Mouse (Mus musculus) intestine, embryonic 16.5 days (tissue): ENCODE data around the gene Limk1. TPM values are rescaled to one million over a fixed set of nuclear protein-coding genes. Genes with fewer than 3 reads are reported as not detected.

Experiments used
- ATAC-seq: fragments of 200-750 bp; cut with Nextera tagmentation; 2 replicates; pipeline ENCODE4 v1.8.0; 2017; ENCODE audit warnings: moderate TSS enrichment, moderate library complexity
- H3K27ac ChIP-seq: fragments of 300-500 bp; sonication (generic); 2 replicates; pipeline ENCODE4 v1.5.1; 2014; ENCODE audit warnings: mild to moderate bottlenecking, low read length
- H3K27me3 ChIP-seq: fragments of 300-500 bp; sonication (generic); replicated peaks from 2 replicates; pipeline ENCODE4 v1.6.1; 2014; ENCODE audit warnings: low read length, control low read depth, mixed read lengths; ENCODE audit not compliant: control insufficient read depth, insufficient read depth
- H3K36me3 ChIP-seq: fragments of 300-500 bp; sonication (generic); 2 replicates; pipeline ENCODE4 v1.6.1; 2014; ENCODE audit warnings: low read length, control low read depth; ENCODE audit not compliant: control insufficient read depth, insufficient read depth
- H3K4me1 ChIP-seq: fragments of 300-500 bp; sonication (generic); 2 replicates; pipeline ENCODE4 v1.6.1; 2014; ENCODE audit warnings: low read length, control low read depth, mixed read lengths; ENCODE audit not compliant: control insufficient read depth, insufficient read depth
- H3K4me2 ChIP-seq: fragments of 300-500 bp; sonication (generic); 2 replicates; pipeline ENCODE4 v1.6.1; 2014; ENCODE audit warnings: low read depth, low read length, control low read depth
- H3K4me3 ChIP-seq: fragments of 300-500 bp; sonication (generic); 2 replicates; pipeline ENCODE4 v1.5.1; 2014; ENCODE audit warnings: mild to moderate bottlenecking, low read length
- H3K9ac ChIP-seq: fragments of 300-500 bp; sonication (generic); 2 replicates; pipeline ENCODE4 v1.6.1; 2014; ENCODE audit warnings: low read depth, low read length
- H3K9me3 ChIP-seq: fragments of 300-500 bp; sonication (generic); 2 replicates; pipeline ENCODE4 v1.6.1; 2016; ENCODE audit warnings: low read length, control low read depth; ENCODE audit not compliant: control insufficient read depth
- WGBS: fragments of 180-500 bp; shearing (Covaris S2); extraction: QIAGEN DNeasy Blood & Tissue Kit; methylation state at CpG from one replicate; pipeline ENCODE4 v1.1.7; 2014; 5-methylcytosine and 5-hydroxymethylcytosine counted together
- polyA plus RNA-seq: library from polyadenylated mRNA; unstranded; fragments of >200 nt; fragmentation: Nextera tagmentation; extraction: Ambion mirVana; gene quantifications from 2 replicates; pipeline ENCODE4 v1.2.1, GENCODE M21; 2015

The Limk1 gene
- polyA plus RNA-seq, 1 experiment from 2014 or later: 3.8 TPM

- no peak for ATAC-seq
- Histone ChIP-seq H3K27me3 (no peaks in the 10 kb centered on the region; the same call in 1 of the 2 replicates), H3K4me3 (no peak overlapping the region), H3K4me1 (peaks cover 5% of the 10 kb centered on the region; the same call in 1 of the 2 replicates), H3K9ac (no peak overlapping the region), H3K4me2 (no peak overlapping the region), H3K27ac (no peak overlapping the region), H3K36me3 (no peaks in the 10 kb centered on the region), H3K9me3 (no peaks in the 10 kb centered on the region)
- WGBS: 68% methylated on average over 7 of the region's 7 CpGs
Measured at GRCm38 (mm10) chr5:134711076-134711475, 22.7 kb upstream of the Limk1 start.

GRCm38 (mm10) chr5:134709275-134709674, 20.9 kb upstream of the Limk1 start:
- no peaks in the 10 kb centered on the region for H3K9me3 ChIP-seq
- H3K4me2 ChIP-seq: no peak overlapping the region
- no peaks in the 10 kb centered on the region for H3K27me3 ChIP-seq
- no peaks in the 10 kb centered on the region for H3K36me3 ChIP-seq
- H3K27ac ChIP-seq: no peak overlapping the region
- H3K4me1 ChIP-seq: peaks cover 5% of the 10 kb centered on the region; the same call in 1 of the 2 replicates
- 46% methylated on average over 6 of the region's 6 CpGs for WGBS
- H3K4me3 ChIP-seq: no peak overlapping the region
- ATAC-seq: peak; percentile 44; the same call in 1 of the 2 replicates
- H3K9ac ChIP-seq: no peak overlapping the region

- no peaks in the 10 kb centered on the region for H3K36me3 ChIP-seq
- no peak overlapping the region for H3K27ac ChIP-seq
- no peaks in the 10 kb centered on the region for H3K9me3 ChIP-seq
- H3K27me3 ChIP-seq: no peaks in the 10 kb centered on the region
- H3K4me1 ChIP-seq: peaks cover 2% of the 10 kb centered on the region; the same call in 1 of the 2 replicates
- ATAC-seq: peak; percentile 66
- no peak overlapping the region for H3K4me3 ChIP-seq
- H3K9ac ChIP-seq: no peak overlapping the region
- no peak overlapping the region for H3K4me2 ChIP-seq
Measured at GRCm38 (mm10) chr5:134704157-134704556, 15.8 kb upstream of the Limk1 start.

GRCm38 (mm10) chr5:134695539-134695938, 7.1 kb upstream of the Limk1 start:
- H3K4me1 ChIP-seq: no peaks in the 10 kb centered on the region
- no peaks in the 10 kb centered on the region for H3K9me3 ChIP-seq
- whole genome bisulfite sequencing: 53% methylated on average over 2 of the region's 2 CpGs
- H3K27me3 ChIP-seq: no peaks in the 10 kb centered on the region
- H3K4me3 ChIP-seq: no peak overlapping the region
- no peak overlapping the region for H3K27ac ChIP-seq
- no peak overlapping the region for H3K4me2 ChIP-seq
- no peak overlapping the region for H3K9ac ChIP-seq
- ATAC-seq: no peak
- H3K36me3 ChIP-seq: no peaks in the 10 kb centered on the region

- Histone ChIP-seq H3K4me3 (no peak overlapping the region), H3K9me3 (no peaks in the 10 kb centered on the region), H3K9ac (no peak overlapping the region), H3K4me2 (no peak overlapping the region), H3K27ac (no peak overlapping the region), H3K4me1 (no peaks in the 10 kb centered on the region), H3K27me3 (no peaks in the 10 kb centered on the region), H3K36me3 (no peaks in the 10 kb centered on the region)
- WGBS: 11% methylated on average over 2 of the region's 2 CpGs
- no peak for ATAC-seq
Measured at GRCm38 (mm10) chr5:134695082-134695481, 6.7 kb upstream of the Limk1 start.

- Histone ChIP-seq H3K9ac (no peak overlapping the region), H3K9me3 (no peaks in the 10 kb centered on the region), H3K4me1 (peaks cover under 1% of the 10 kb centered on the region), H3K36me3 (no peaks in the 10 kb centered on the region), H3K4me3 (no peak overlapping the region), H3K27ac (no peak overlapping the region), H3K27me3 (no peaks in the 10 kb centered on the region), H3K4me2 (no peak overlapping the region)
- no peak for ATAC-seq
- WGBS: 83% methylated on average over 1 of the region's 1 CpGs
Measured at GRCm38 (mm10) chr5:134692704-134693103, 4.3 kb upstream of the Limk1 start.

- peak overlapping the region; percentile 74 for H3K4me2 ChIP-seq
Measured at GRCm38 (mm10) chr5:134688718-134689284, 403 bp upstream of the Limk1 start.

GRCm38 (mm10) chr5:134687187-134687586, 1.2 kb downstream of the Limk1 start:
- Histone ChIP-seq H3K4me3 (peak overlapping the region; percentile 82; the same call in 1 of the 2 replicates), H3K4me2 (no peak overlapping the region; the same call in 1 of the 2 replicates), H3K4me1 (peaks cover 8% of the 10 kb centered on the region), H3K9me3 (no peaks in the 10 kb centered on the region), H3K9ac (peak overlapping the region; percentile 77; the same call in 1 of the 2 replicates), H3K27ac (no peak overlapping the region), H3K36me3 (0 out of 2 replicates have a peak, but pooled peaks cover 4% of the 10 kb centered on the region), H3K27me3 (no peaks in the 10 kb centered on the region)
- WGBS: 88% methylated on average over 1 of the region's 1 CpGs
- ATAC-seq: no peak

More at GRCm38 (mm10) chr5:134688718-134689284, 403 bp upstream of the Limk1 start:
- peak; percentile 98 for ATAC-seq
- 0 out of 2 replicates have a peak, but pooled peaks cover 3% of the 10 kb centered on the region for H3K36me3 ChIP-seq
- H3K27me3 ChIP-seq: no peaks in the 10 kb centered on the region
- H3K9me3 ChIP-seq: no peaks in the 10 kb centered on the region
- H3K4me1 ChIP-seq: peaks cover 8% of the 10 kb centered on the region
- H3K27ac ChIP-seq: peak overlapping the region; percentile 61
- WGBS: under 1% methylated on average over 38 of the region's 38 CpGs
- H3K4me3 ChIP-seq: peak overlapping the region; percentile 82
- peak overlapping the region; percentile 57 for H3K9ac ChIP-seq

- peaks cover 8% of the 10 kb centered on the region for H3K4me1 ChIP-seq
- no peak for ATAC-seq
- no peak overlapping the region for H3K27ac ChIP-seq
- H3K36me3 ChIP-seq: 0 out of 2 replicates have a peak, but pooled peaks cover 4% of the 10 kb centered on the region
- H3K27me3 ChIP-seq: no peaks in the 10 kb centered on the region
- no peak overlapping the region for H3K9ac ChIP-seq
- 92% methylated on average over 6 of the region's 6 CpGs for WGBS
- no peak overlapping the region for H3K4me3 ChIP-seq
- no peak overlapping the region for H3K4me2 ChIP-seq
- H3K9me3 ChIP-seq: no peaks in the 10 kb centered on the region
Measured at GRCm38 (mm10) chr5:134686541-134686940, 1.9 kb downstream of the Limk1 start.
